Mouse (Mus musculus) liver, embryonic 11.5 days (tissue): ENCODE data around the gene Jchain. TPM values are rescaled to one million over a fixed set of nuclear protein-coding genes. Genes with fewer than 3 reads are reported as not detected.

ENCODE experiments used
- ATAC-seq: fragments of 200-750 bp; cut with Nextera tagmentation; replicated peaks from 2 replicates; pipeline ENCODE4 v1.8.0; 2017; ENCODE audit warnings: moderate number of reproducible peaks, mild to moderate bottlenecking, moderate TSS enrichment, moderate library complexity; ENCODE audit not compliant: low FRiP score
- DNase-seq: peaks from one replicate; pipeline ENCODE4 v3.0.0-alpha.2; 2017; ENCODE audit warnings: low spot score
- H3K27ac ChIP-seq: fragments of 300-500 bp; sonication (generic); 2 replicates; pipeline ENCODE4 v1.5.1; 2014; ENCODE audit warnings: mild to moderate bottlenecking, low read depth, low read length, control low read depth
- H3K27me3 ChIP-seq: fragments of 300-500 bp; sonication (generic); replicated peaks from 2 replicates; pipeline ENCODE4 v1.6.1; 2014; ENCODE audit warnings: low read length, mixed read lengths; ENCODE audit not compliant: control insufficient read depth, insufficient read depth
- H3K36me3 ChIP-seq: fragments of 300-500 bp; sonication (generic); 2 replicates; pipeline ENCODE4 v1.6.1; 2014; ENCODE audit warnings: mild to moderate bottlenecking, low read length, moderate library complexity, mixed read lengths; ENCODE audit not compliant: control insufficient read depth, insufficient read depth
- H3K4me1 ChIP-seq: fragments of 300-500 bp; sonication (generic); replicated peaks from 2 replicates; pipeline ENCODE4 v1.6.1; 2014; ENCODE audit warnings: low read length, mixed read lengths; ENCODE audit not compliant: control insufficient read depth, insufficient read depth
- H3K4me2 ChIP-seq: fragments of 300-500 bp; sonication (generic); 2 replicates; pipeline ENCODE4 v1.6.1; 2014; ENCODE audit warnings: mild to moderate bottlenecking, control low read depth, moderate library complexity
- H3K4me3 ChIP-seq: fragments of 300-500 bp; sonication (generic); 2 replicates; pipeline ENCODE4 v1.5.1; 2014; ENCODE audit warnings: low read depth, low read length, control low read depth
- H3K9ac ChIP-seq: fragments of 300-500 bp; sonication (generic); 2 replicates; pipeline ENCODE4 v1.6.1; 2014; ENCODE audit warnings: low read depth, low read length, control low read depth
- H3K9me3 ChIP-seq: fragments of 300-500 bp; sonication (generic); 2 replicates; pipeline ENCODE4 v1.6.1; 2016; ENCODE audit warnings: low read length, inconsistent platforms, mixed read lengths; ENCODE audit not compliant: control insufficient read depth
- WGBS: fragments of 180-500 bp; shearing (Covaris S2); extraction: QIAGEN DNeasy Blood & Tissue Kit; methylation state at CpG from one replicate; pipeline ENCODE4 v1.1.7; 2014; 5-methylcytosine and 5-hydroxymethylcytosine counted together
- polyA plus RNA-seq: library from polyadenylated mRNA; unstranded; fragments of >200 nt; fragmentation: Nextera tagmentation; extraction: Ambion mirVana; gene quantifications from 2 replicates; pipeline ENCODE4 v1.2.1, GENCODE M21; 2014

The Jchain gene
- polyA plus RNA-seq = 0.23 TPM in 1 of 2 replicates, not detected in the other

- Histone ChIP-seq H3K27ac (no peak within 1 kb of the TSS), H3K4me1 (no peaks in the 10 kb centered on the region), H3K4me2 (no peak within 1 kb of the TSS), H3K4me3 (no peak within 1 kb of the TSS), H3K27me3 (no peaks in the 10 kb centered on the region), H3K9me3 (no peaks in the 10 kb centered on the region), H3K9ac (no peak within 1 kb of the TSS), H3K36me3 (no peaks in the 10 kb centered on the region)
- ATAC-seq = no peak
- WGBS = 76% methylated on average over 3 of the region's 3 CpGs
- no peak for DNase-seq
Measured at GRCm38 (mm10) chr5:88527657-88528056, at the start of gene Jchain. TSS of gene Jchain (minus strand) at chr5:88527891.

GRCm38 (mm10) chr5:88575506-88576338 lies 48.0 kb upstream of the Jchain start:
- no peak for ATAC-seq
- Histone ChIP-seq H3K4me2 (no peak overlapping the region), H3K4me3 (no peak overlapping the region), H3K9me3 (no peaks in the 10 kb centered on the region), H3K27me3 (no peaks in the 10 kb centered on the region), H3K4me1 (no peaks in the 10 kb centered on the region), H3K36me3 (no peaks in the 10 kb centered on the region), H3K27ac (no peak overlapping the region), H3K9ac (no peak overlapping the region)
- no peak for DNase-seq
- 66% methylated on average over 3 of the region's 3 CpGs for WGBS

- no peaks in the 10 kb centered on the region for H3K36me3 ChIP-seq
- no peaks in the 10 kb centered on the region for H3K9me3 ChIP-seq
- H3K9ac ChIP-seq = no peak overlapping the region
- no peaks in the 10 kb centered on the region for H3K27me3 ChIP-seq
- no peak overlapping the region for H3K4me3 ChIP-seq
- WGBS = 90% methylated on average over 3 of the region's 3 CpGs
- DNase-seq (no peak), ATAC-seq (no peak)
- no peak overlapping the region for H3K4me2 ChIP-seq
- no peak overlapping the region for H3K27ac ChIP-seq
- no peaks in the 10 kb centered on the region for H3K4me1 ChIP-seq
Measured at GRCm38 (mm10) chr5:88574829-88575228, 47.1 kb upstream of the Jchain start.

- Histone ChIP-seq H3K27me3 (no peaks in the 10 kb centered on the region), H3K27ac (no peak overlapping the region), H3K9ac (no peak overlapping the region), H3K36me3 (no peaks in the 10 kb centered on the region), H3K4me1 (peaks cover 4% of the 10 kb centered on the region; the same call in 1 of the 2 replicates), H3K4me3 (no peak overlapping the region), H3K9me3 (no peaks in the 10 kb centered on the region), H3K4me2 (no peak overlapping the region)
- WGBS = 90% methylated on average over 3 of the region's 3 CpGs
- no peak for ATAC-seq
- no peak for DNase-seq
Measured at GRCm38 (mm10) chr5:88569541-88569940, 41.9 kb upstream of the Jchain start.

GRCm38 (mm10) chr5:88566034-88566841 lies 38.5 kb upstream of the Jchain start:
- H3K9me3 ChIP-seq = no peaks in the 10 kb centered on the region
- H3K9ac ChIP-seq = peak overlapping the region; percentile 78
- no peaks in the 10 kb centered on the region for H3K36me3 ChIP-seq
- H3K4me1 ChIP-seq = peaks cover 4% of the 10 kb centered on the region; the same call in 1 of the 2 replicates
- peak overlapping the region; percentile 90 for H3K4me3 ChIP-seq
- H3K27me3 ChIP-seq = no peaks in the 10 kb centered on the region
- 3% methylated on average over 14 of the region's 14 CpGs for WGBS
- ATAC-seq (peak; percentile 56), DNase-seq (peak; percentile 42)
- peak overlapping the region; percentile 87 for H3K4me2 ChIP-seq
- H3K27ac ChIP-seq = peak overlapping the region; percentile 85

GRCm38 (mm10) chr5:88565148-88566033 lies 37.7 kb upstream of the Jchain start:
- H3K4me1 ChIP-seq = peaks cover 4% of the 10 kb centered on the region; the same call in 1 of the 2 replicates
- H3K9me3 ChIP-seq = no peaks in the 10 kb centered on the region
- H3K4me2 ChIP-seq = peak overlapping the region; percentile 87
- ATAC-seq (peak; percentile 60), DNase-seq (peak; percentile 68)
- H3K4me3 ChIP-seq = peak overlapping the region; percentile 90
- no peaks in the 10 kb centered on the region for H3K27me3 ChIP-seq
- under 1% methylated on average over 102 of the region's 119 CpGs for WGBS
- H3K36me3 ChIP-seq = no peaks in the 10 kb centered on the region
- H3K27ac ChIP-seq = peak overlapping the region; percentile 85
- peak overlapping the region; percentile 78 for H3K9ac ChIP-seq

GRCm38 (mm10) chr5:88564501-88565147 lies 36.9 kb upstream of the Jchain start, which contains the start of gene Rufy3:
TSS of gene Rufy3 (plus strand) at chr5:88565040.
- ATAC-seq (peak; percentile 85), DNase-seq (peak; percentile 84)
- WGBS = under 1% methylated on average over 69 of the region's 71 CpGs
- Histone ChIP-seq H3K9ac (peak within 1 kb of the TSS; percentile 78), H3K36me3 (no peaks in the 10 kb centered on the region), H3K4me2 (peak within 1 kb of the TSS; percentile 87), H3K27ac (peak within 1 kb of the TSS; percentile 85), H3K27me3 (no peaks in the 10 kb centered on the region), H3K4me3 (peak within 1 kb of the TSS; percentile 90), H3K9me3 (no peaks in the 10 kb centered on the region), H3K4me1 (peaks cover 4% of the 10 kb centered on the region; the same call in 1 of the 2 replicates)
